Mouse (Mus musculus): ENCODE results near the gene Hsd17b1. TPM values are rescaled to one million over a fixed set of nuclear protein-coding genes. Genes with fewer than 3 reads are reported as not detected.
A peak's percentile ranks its signal among the peaks of the same experiment; 100 is the strongest.

The Hsd17b1 gene
- polyA plus RNA-seq, 1 experiment: 0.88 TPM

- Histone ChIP-seq H3K27ac (ENCODE audit: control insufficient read depth, insufficient read depth, low read depth, low read length) (peak overlapping the region; percentile 29; the same call in 1 of the 2 replicates), H3K4me1 (ENCODE audit: control insufficient read depth, insufficient read depth, low read length) (no peaks in the 10 kb centered on the region), H3K4me3 (ENCODE audit: control insufficient read depth, low read depth, low read length) (no peak overlapping the region), H3K27me3 (ENCODE audit: control insufficient read depth, insufficient read depth, low read length) (no peaks in the 10 kb centered on the region), H3K36me3 (ENCODE audit: control insufficient read depth, insufficient read depth, low read length) (no peaks in the 10 kb centered on the region)
- TF ChIP-seq CTCF (IDR thresholded peaks at IDR 0.05; ENCODE audit: control insufficient read depth, insufficient read depth, insufficient replicate concordance, low read depth, low read length) (no peak), POLR2A (IDR thresholded peaks at IDR 0.05; ENCODE audit: control insufficient read depth, low read depth, low read length) (no peak)
Measured at GRCm38 (mm10) chr11:101035328-101035695, 42.9 kb upstream of the Hsd17b1 start.

GRCm38 (mm10) chr11:101037795-101038194 lies 40.4 kb upstream of the Hsd17b1 start:
- Histone ChIP-seq H3K36me3 (ENCODE audit: control insufficient read depth, insufficient read depth, low read length) (no peaks in the 10 kb centered on the region), H3K27me3 (ENCODE audit: control insufficient read depth, insufficient read depth, low read length) (no peaks in the 10 kb centered on the region), H3K27ac (ENCODE audit: control insufficient read depth, insufficient read depth, low read depth, low read length) (no peak overlapping the region), H3K4me1 (ENCODE audit: control insufficient read depth, insufficient read depth, low read length) (no peaks in the 10 kb centered on the region), H3K4me3 (ENCODE audit: control insufficient read depth, low read depth, low read length) (no peak overlapping the region)
- no peak for TF ChIP-seq CTCF (IDR thresholded peaks at IDR 0.05; ENCODE audit: control insufficient read depth, insufficient read depth, insufficient replicate concordance, low read depth, low read length)
- TF ChIP-seq POLR2A (IDR thresholded peaks at IDR 0.05; ENCODE audit: control insufficient read depth, low read depth, low read length): no peak

DNA sequence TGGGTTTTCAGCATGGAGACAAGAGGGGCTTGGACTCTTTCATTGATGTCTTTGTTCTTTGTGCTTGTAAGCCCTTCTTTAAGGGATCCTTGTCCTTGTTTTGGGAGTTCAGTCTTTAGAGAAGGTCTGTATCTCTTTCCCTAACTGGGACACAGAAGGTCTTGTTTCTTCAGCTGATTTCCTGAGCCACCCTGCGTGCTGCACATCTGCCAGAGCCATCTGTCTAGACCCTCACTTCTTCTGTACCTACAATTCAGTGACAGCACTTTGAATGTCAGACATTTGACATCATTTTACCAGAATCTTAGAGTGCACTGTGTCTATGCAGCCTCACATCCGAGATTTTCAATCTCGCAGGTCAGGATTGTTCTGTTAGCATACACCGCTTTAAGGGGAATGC lies 32.4 kb upstream of the Hsd17b1 start:
- Histone ChIP-seq H3K36me3 (ENCODE audit: control insufficient read depth, insufficient read depth, low read length) (peaks cover 2% of the 10 kb centered on the region; the same call in 1 of the 2 replicates), H3K27ac (ENCODE audit: control insufficient read depth, insufficient read depth, low read depth, low read length) (no peak overlapping the region), H3K27me3 (ENCODE audit: control insufficient read depth, insufficient read depth, low read length) (no peaks in the 10 kb centered on the region), H3K4me3 (ENCODE audit: control insufficient read depth, low read depth, low read length) (no peak overlapping the region), H3K4me1 (ENCODE audit: control insufficient read depth, insufficient read depth, low read length) (no peaks in the 10 kb centered on the region)
- TF ChIP-seq POLR2A (IDR thresholded peaks at IDR 0.05; ENCODE audit: control insufficient read depth, low read depth, low read length) (no peak), CTCF (IDR thresholded peaks at IDR 0.05; ENCODE audit: control insufficient read depth, insufficient read depth, insufficient replicate concordance, low read depth, low read length) (no peak)

DNA sequence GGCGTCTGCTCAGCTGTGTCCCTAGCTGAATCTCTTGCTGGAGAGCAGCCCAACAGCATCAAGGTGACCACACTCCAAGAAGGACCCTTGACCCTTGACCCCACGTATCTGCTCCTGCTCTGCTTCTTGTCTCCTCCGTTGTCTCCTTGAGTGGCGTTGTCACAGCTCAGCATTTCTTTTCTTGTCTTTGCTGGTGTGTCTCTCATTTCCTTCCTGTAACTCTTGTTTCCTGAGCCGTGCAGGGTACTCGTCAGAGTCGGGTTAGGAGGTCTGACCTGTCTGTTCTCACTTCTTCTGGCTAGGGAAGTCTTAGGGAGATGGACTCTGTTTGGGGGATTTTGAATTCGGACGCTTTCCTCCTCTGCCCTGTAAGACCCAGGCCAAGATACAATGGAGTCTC lies 31.8 kb upstream of the Hsd17b1 start:
- peaks cover 2% of the 10 kb centered on the region; the same call in 1 of the 2 replicates for H3K36me3 ChIP-seq (ENCODE audit: control insufficient read depth, insufficient read depth, low read length)
- no peaks in the 10 kb centered on the region for H3K4me1 ChIP-seq (ENCODE audit: control insufficient read depth, insufficient read depth, low read length)
- TF ChIP-seq POLR2A (IDR thresholded peaks at IDR 0.05; ENCODE audit: control insufficient read depth, low read depth, low read length): no peak
- TF ChIP-seq CTCF (IDR thresholded peaks at IDR 0.05; ENCODE audit: control insufficient read depth, insufficient read depth, insufficient replicate concordance, low read depth, low read length): no peak
- no peaks in the 10 kb centered on the region for H3K27me3 ChIP-seq (ENCODE audit: control insufficient read depth, insufficient read depth, low read length)
- no peak overlapping the region for H3K4me3 ChIP-seq (ENCODE audit: control insufficient read depth, low read depth, low read length)
- H3K27ac ChIP-seq (ENCODE audit: control insufficient read depth, insufficient read depth, low read depth, low read length): no peak overlapping the region

DNA sequence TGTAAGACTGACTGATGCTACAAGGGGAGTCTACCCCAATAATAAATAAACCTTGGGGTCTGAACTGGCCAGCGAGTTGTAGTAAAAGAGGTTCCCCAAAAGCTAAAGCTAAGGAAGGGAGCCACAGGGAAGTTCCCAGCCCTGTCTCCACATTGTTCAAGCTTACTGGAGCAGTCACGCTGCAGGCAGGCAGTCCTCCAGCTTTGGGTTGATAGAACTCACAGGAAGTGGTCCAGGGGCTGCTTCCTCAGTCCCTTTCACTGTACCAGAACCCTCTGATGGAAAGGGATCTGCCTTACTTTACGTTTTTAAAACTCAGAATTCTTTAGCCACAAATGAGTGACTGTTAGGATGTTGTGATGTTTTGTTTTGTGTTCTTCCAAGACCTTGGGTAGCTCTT lies 30.7 kb upstream of the Hsd17b1 start:
- TF ChIP-seq CTCF (IDR thresholded peaks at IDR 0.05; ENCODE audit: control insufficient read depth, insufficient read depth, insufficient replicate concordance, low read depth, low read length) (no peak), POLR2A (IDR thresholded peaks at IDR 0.05; ENCODE audit: control insufficient read depth, low read depth, low read length) (no peak)

GRCm38 (mm10) chr11:101050359-101050758 lies 27.9 kb upstream of the Hsd17b1 start:
- Histone ChIP-seq H3K4me1 (ENCODE audit: control insufficient read depth, insufficient read depth, low read length) (no peaks in the 10 kb centered on the region), H3K4me3 (ENCODE audit: control insufficient read depth, low read depth, low read length) (no peak overlapping the region), H3K27me3 (ENCODE audit: control insufficient read depth, insufficient read depth, low read length) (no peaks in the 10 kb centered on the region), H3K27ac (ENCODE audit: control insufficient read depth, insufficient read depth, low read depth, low read length) (no peak overlapping the region), H3K36me3 (ENCODE audit: control insufficient read depth, insufficient read depth, low read length) (no peaks in the 10 kb centered on the region; the same call in 1 of the 2 replicates)
- TF ChIP-seq POLR2A (IDR thresholded peaks at IDR 0.05; ENCODE audit: control insufficient read depth, low read depth, low read length) (no peak), CTCF (IDR thresholded peaks at IDR 0.05; ENCODE audit: control insufficient read depth, insufficient read depth, insufficient replicate concordance, low read depth, low read length) (no peak)

More for the DNA sequence above, 30.7 kb upstream of the Hsd17b1 start:
- Histone ChIP-seq H3K36me3 (ENCODE audit: control insufficient read depth, insufficient read depth, low read length) (peaks cover 2% of the 10 kb centered on the region; the same call in 1 of the 2 replicates), H3K4me3 (ENCODE audit: control insufficient read depth, low read depth, low read length) (no peak overlapping the region), H3K27ac (ENCODE audit: control insufficient read depth, insufficient read depth, low read depth, low read length) (no peak overlapping the region), H3K4me1 (ENCODE audit: control insufficient read depth, insufficient read depth, low read length) (no peaks in the 10 kb centered on the region), H3K27me3 (ENCODE audit: control insufficient read depth, insufficient read depth, low read length) (no peaks in the 10 kb centered on the region)

GRCm38 (mm10) chr11:101051051-101051493 lies 27.1 kb upstream of the Hsd17b1 start:
- Histone ChIP-seq H3K36me3 (ENCODE audit: control insufficient read depth, insufficient read depth, low read length) (no peaks in the 10 kb centered on the region; the same call in 1 of the 2 replicates), H3K4me3 (ENCODE audit: control insufficient read depth, low read depth, low read length) (no peak overlapping the region), H3K27ac (ENCODE audit: control insufficient read depth, insufficient read depth, low read depth, low read length) (no peak overlapping the region), H3K4me1 (ENCODE audit: control insufficient read depth, insufficient read depth, low read length) (no peaks in the 10 kb centered on the region), H3K27me3 (ENCODE audit: control insufficient read depth, insufficient read depth, low read length) (no peaks in the 10 kb centered on the region)
- TF ChIP-seq CTCF (IDR thresholded peaks at IDR 0.05; ENCODE audit: control insufficient read depth, insufficient read depth, insufficient replicate concordance, low read depth, low read length): no peak
- no peak for TF ChIP-seq POLR2A (IDR thresholded peaks at IDR 0.05; ENCODE audit: control insufficient read depth, low read depth, low read length)

GRCm38 (mm10) chr11:101051617-101052016 lies 26.6 kb upstream of the Hsd17b1 start:
- Histone ChIP-seq H3K27me3 (ENCODE audit: control insufficient read depth, insufficient read depth, low read length) (no peaks in the 10 kb centered on the region), H3K4me1 (ENCODE audit: control insufficient read depth, insufficient read depth, low read length) (peaks cover 1% of the 10 kb centered on the region), H3K4me3 (ENCODE audit: control insufficient read depth, low read depth, low read length) (no peak overlapping the region), H3K27ac (ENCODE audit: control insufficient read depth, insufficient read depth, low read depth, low read length) (no peak overlapping the region), H3K36me3 (ENCODE audit: control insufficient read depth, insufficient read depth, low read length) (no peaks in the 10 kb centered on the region)
- TF ChIP-seq CTCF (IDR thresholded peaks at IDR 0.05; ENCODE audit: control insufficient read depth, insufficient read depth, insufficient replicate concordance, low read depth, low read length) (no peak), POLR2A (IDR thresholded peaks at IDR 0.05; ENCODE audit: control insufficient read depth, low read depth, low read length) (no peak)
